Mouse (Mus musculus) heart, postnatal 4 days (tissue): Measurements from ENCODE around the gene Gstm7. TPM values are rescaled to one million over a fixed set of nuclear protein-coding genes. Genes with fewer than 3 reads are reported as not detected.

Source experiments
- total RNA-seq, 2 experiments: library from RNA; stranded (reverse); gene quantifications; 2 replicates each; pipeline ENCODE4 v1.2.3; 2021

The Gstm7 gene
- total RNA-seq, 2 experiments from 2014 or later: 23.0 to 23.2 TPM

Other genes starting within 250 kb of the Gstm7 start
- gene Ahcyl1, start 235.3 kb downstream of the Gstm7 start, total RNA-seq: 10 to 100 TPM; 92.0 to 95.7 TPM
- gene Csf1, start 171.3 kb downstream of the Gstm7 start, total RNA-seq: 10 to 100 TPM; 14.8 to 15.4 TPM
- not detected for gene Eps8l3, start 54.6 kb downstream of the Gstm7 start, total RNA-seq
- gene Gstm5, start 36.0 kb downstream of the Gstm7 start, total RNA-seq: 10 to 100 TPM; 48.2 to 50.6 TPM
- gene Gstm6, start 11.9 kb upstream of the Gstm7 start, total RNA-seq: 1 to 10 TPM; 4.1 to 4.5 TPM
- not detected for gene Gstm3, start 37.5 kb upstream of the Gstm7 start, total RNA-seq
- gene Gstm2, start 54.6 kb upstream of the Gstm7 start, total RNA-seq: 10 to 100 TPM; 43.2 to 43.6 TPM
- gene Gstm1, start 86.2 kb upstream of the Gstm7 start, total RNA-seq: 10 to 100 TPM; 46.2 to 48.4 TPM
- 10 to 100 TPM; 11.8 to 12.7 TPM for gene Gstm4, start 113.1 kb upstream of the Gstm7 start, total RNA-seq
- gene Ampd2, start 154.8 kb upstream of the Gstm7 start, total RNA-seq: 10 to 100 TPM; 16.7 to 16.9 TPM
- under 1 TPM; 0.31 to 0.34 TPM for gene Gnat2, start 161.0 kb upstream of the Gstm7 start, total RNA-seq
- 10 to 100 TPM; 41.6 to 41.8 TPM for gene Gnai3, start 214.3 kb upstream of the Gstm7 start, total RNA-seq
- gene Gpr61, start 223.1 kb upstream of the Gstm7 start, total RNA-seq: not detected